Mouse (Mus musculus) liver, adult (tissue): Measurements from ENCODE around the gene Pip4k2b.

Source experiments
- GATA4 ChIP-seq: IDR thresholded peaks from 2 replicates; pipeline ENCODE4 v1.6.1; 2014; ENCODE audit warnings: mild to moderate bottlenecking, low read length; ENCODE audit not compliant: insufficient replicate concordance

The Pip4k2b gene

GRCm38 (mm10) chr11:97687061-97687460, 57.4 kb downstream of the Pip4k2b start:
- TF ChIP-seq GATA4, result no peak

GRCm38 (mm10) chr11:97686322-97686908, 58.1 kb downstream of the Pip4k2b start:
- no peak for TF ChIP-seq GATA4

DNA sequence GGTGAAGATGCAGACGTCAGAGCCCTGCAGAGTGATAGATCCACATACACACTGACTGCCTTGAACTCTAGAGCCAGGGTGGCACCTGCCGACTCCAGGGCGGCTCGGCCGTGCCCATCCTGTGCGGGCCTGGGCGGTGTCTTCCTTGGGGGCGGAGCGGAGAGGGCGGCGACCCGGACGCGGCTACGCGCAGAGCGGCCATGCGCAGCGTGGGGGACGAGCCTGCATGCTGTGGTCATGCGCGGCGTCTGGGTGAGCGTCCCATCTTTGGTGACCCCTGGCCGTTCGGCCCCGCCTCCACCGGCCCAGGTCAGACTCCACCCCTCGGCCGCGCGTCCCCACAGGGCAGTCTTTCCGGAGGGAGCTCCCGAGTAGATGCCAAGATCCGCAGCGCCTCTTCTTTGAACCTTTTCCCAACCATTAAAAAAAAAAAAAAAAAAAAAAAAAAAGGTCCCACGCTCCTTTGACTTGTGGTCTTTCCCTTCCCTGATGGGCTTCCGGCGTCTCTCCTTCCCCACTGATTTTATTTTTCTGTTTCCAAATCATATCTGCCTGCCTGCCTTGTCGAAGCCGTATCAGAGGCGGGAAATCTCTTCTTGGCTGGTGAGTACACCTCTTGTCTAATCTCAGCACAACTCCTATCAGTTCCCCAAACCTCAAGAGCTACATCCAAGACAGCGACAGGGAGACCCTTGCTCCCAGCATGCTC, 58.7 kb downstream of the Pip4k2b start, which contains the start of gene Cisd3:
TSS of gene Cisd3 (plus strand) at position 214 of the 709 bp plus-strand sequence.
- TF ChIP-seq GATA4, result no peak

DNA sequence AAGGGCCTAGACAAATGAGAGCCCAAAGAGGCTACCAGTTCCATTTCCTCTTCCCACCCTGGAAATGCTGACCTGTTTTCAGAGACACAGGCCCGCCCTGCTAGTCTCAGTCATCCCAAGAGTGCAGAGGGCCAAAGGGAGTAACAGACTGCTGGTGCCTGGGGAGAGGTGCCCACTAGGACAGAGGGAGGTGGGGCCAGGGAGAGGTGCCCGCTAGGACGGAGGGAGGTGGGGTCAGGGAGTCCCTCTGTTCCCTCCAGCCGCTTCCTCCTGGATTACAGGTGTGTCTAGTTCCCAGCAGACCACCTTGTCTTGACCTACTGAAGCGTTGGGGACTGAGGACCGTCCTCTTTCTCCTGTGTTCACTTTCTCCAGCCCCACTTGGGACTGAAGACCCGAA, 59.7 kb downstream of the Pip4k2b start:
- no peak for TF ChIP-seq GATA4

- TF ChIP-seq GATA4, result no peak
Observed at GRCm38 (mm10) chr11:97684063-97684680, 60.3 kb downstream of the Pip4k2b start.

DNA sequence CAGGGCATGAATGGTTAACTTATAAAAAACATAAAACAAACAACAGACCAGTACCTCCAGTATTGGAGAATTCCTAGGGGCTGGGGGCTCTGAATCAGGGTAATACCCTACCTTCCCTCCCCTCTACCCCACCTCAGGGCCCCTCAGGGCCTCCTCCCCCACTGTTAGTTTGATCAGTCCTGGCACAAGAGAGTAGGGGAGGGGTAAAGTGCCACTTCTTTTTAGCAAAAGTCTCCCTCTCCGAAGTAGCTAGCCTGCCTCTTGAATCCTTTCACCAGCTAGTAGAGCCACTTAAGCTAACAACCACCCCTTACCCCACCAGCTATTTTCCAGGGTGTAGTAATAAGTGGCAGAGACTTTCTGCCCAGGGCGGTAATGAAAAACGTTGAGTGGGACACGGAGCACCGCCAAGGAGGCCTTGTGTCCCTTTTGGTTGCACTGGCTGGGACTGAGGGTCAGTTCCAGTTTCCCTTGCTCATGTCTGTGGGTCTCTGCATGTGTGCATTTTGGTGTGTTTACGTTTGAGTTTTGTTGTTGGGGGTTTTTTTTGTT, 61.9 kb downstream of the Pip4k2b start:
- TF ChIP-seq GATA4, result no peak

GRCm38 (mm10) chr11:97680430-97680829, 64.1 kb downstream of the Pip4k2b start:
- no peak for TF ChIP-seq GATA4

GRCm38 (mm10) chr11:97678301-97678700, 66.2 kb downstream of the Pip4k2b start:
- TF ChIP-seq GATA4, result no peak

GRCm38 (mm10) chr11:97677842-97678241, 66.7 kb downstream of the Pip4k2b start:
- no peak for TF ChIP-seq GATA4

DNA sequence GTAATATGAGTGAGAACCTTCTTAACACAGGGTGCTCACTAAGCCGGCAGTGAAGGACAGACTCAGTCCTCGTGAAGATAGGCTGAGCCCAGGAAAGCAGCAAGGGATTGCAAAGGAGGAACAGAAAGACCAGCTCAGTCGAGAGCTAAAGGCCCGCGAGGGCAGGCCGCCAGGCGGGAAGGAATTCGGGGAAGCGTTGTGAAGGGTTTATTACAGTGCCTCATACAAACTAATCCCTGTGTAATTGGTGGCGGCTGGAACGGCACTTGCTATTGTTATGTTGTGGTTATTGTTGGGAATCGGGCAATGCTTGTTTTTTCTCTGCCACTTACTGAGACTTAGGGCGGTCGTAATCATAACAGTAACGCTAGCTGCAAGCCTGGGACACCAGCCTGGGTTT, 67.1 kb downstream of the Pip4k2b start:
- TF ChIP-seq GATA4, result no peak

DNA sequence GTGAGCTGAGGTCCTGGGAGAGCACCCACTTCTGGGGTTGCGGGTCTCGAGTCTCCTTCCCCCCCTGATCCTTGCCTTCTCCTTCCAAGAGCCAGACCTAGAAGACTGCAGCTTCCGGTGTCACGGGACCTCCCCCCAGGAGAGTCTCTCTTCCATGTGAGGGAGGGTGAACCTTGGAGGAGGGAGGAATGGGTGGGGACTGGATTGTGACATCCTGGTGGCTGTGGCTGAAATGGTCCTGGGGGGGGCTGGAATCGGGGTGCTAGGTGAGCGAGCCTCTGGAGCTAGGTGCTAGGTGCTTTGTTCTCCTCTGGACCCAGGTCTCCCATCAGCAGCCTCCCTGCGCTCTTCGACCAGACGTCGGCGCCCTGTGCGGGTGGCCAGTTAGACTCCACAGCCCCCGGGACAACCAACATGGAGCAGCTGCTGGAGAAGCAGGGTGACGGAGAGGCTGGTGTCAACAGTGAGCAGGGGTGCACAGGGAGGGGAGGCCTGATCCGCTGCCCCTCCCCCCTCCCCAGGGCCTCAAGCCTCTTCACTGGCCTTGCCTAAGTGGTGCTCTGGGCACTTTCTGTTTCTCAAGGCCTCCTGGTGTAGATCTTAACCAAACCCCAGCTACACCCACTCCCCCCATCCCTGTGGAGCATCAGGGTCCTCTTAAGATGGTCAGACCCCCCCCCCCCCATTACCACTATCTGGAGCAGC, 68.3 kb downstream of the Pip4k2b start:
- no peak for TF ChIP-seq GATA4

GRCm38 (mm10) chr11:97673148-97673547, 71.4 kb downstream of the Pip4k2b start:
- no peak for TF ChIP-seq GATA4

GRCm38 (mm10) chr11:97671177-97671527, 73.4 kb downstream of the Pip4k2b start:
- no peak for TF ChIP-seq GATA4

- TF ChIP-seq GATA4, result no peak
Observed at GRCm38 (mm10) chr11:97670234-97671176, 74.0 kb downstream of the Pip4k2b start.
